Mouse (Mus musculus) thymus, adult 2 months (tissue): ENCODE results near the gene Trim62.

ENCODE experiments used
- CTCF ChIP-seq: fragments of 200-500 bp; IDR thresholded peaks from 2 replicates; pipeline ENCODE4 v1.5.1; 2012; ENCODE audit warnings: mild to moderate bottlenecking, control low read depth, low read length, moderate library complexity, borderline replicate concordance; ENCODE audit not compliant: control insufficient read depth, poor library complexity, insufficient read depth; ENCODE audit errors: extremely low read depth
- POLR2A ChIP-seq: fragments of 200-500 bp; IDR thresholded peaks from 2 replicates; pipeline ENCODE4 v1.6.1; 2012; ENCODE audit warnings: mild to moderate bottlenecking, low read length, control low read depth, moderate library complexity; ENCODE audit not compliant: control insufficient read depth, poor library complexity, insufficient read depth; ENCODE audit errors: extremely low read depth

DNA sequence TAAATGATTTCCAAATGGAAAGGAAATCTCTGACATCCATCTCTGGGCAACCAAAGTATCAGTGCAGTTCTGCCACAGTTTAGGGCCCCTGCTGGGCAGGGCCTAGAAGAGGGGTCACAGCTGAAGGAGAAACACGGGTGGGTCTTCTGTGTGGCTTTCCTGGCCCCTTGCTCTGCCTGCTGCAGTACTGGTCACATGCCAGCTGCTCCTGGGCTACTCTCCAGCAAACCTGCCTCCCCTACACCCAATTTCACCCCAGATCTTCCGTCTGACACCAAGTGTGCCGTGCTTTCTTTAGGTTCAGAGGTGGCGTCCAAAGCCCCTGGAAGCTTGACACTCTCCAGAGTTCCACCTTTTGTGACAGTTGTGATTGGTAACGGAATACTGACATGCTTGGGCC lies 52.2 kb downstream of the Trim62 start:
- TF ChIP-seq CTCF: no peak
- TF ChIP-seq POLR2A: no peak
